Mouse (Mus musculus) hindbrain, embryonic 16.5 days (tissue): ENCODE results near the gene Tubb4b. TPM values are rescaled to one million over a fixed set of nuclear protein-coding genes. Genes with fewer than 3 reads are reported as not detected.

Source experiments
- ATAC-seq: fragments of 200-750 bp; cut with Nextera tagmentation; 2 replicates; pipeline ENCODE4 v1.8.0; 2017; ENCODE audit warnings: moderate TSS enrichment, moderate library complexity
- H3K27ac ChIP-seq: fragments of 300-500 bp; sonication (generic); 2 replicates; pipeline ENCODE4 v1.5.1; 2014; ENCODE audit warnings: low read depth, mild to moderate bottlenecking, control low read depth, low read length, moderate library complexity
- H3K27me3 ChIP-seq: fragments of 300-500 bp; sonication (generic); replicated peaks from 2 replicates; pipeline ENCODE4 v1.6.1; 2014; ENCODE audit warnings: low read length; ENCODE audit not compliant: control insufficient read depth, insufficient read depth
- H3K36me3 ChIP-seq: fragments of 300-500 bp; sonication (generic); 2 replicates; pipeline ENCODE4 v1.6.1; 2014; ENCODE audit warnings: mild to moderate bottlenecking, low read length, moderate library complexity, mixed read lengths; ENCODE audit not compliant: control insufficient read depth, insufficient read depth
- H3K4me1 ChIP-seq: fragments of 300-500 bp; sonication (generic); 2 replicates; pipeline ENCODE4 v1.6.1; 2014; ENCODE audit warnings: low read depth, low read length; ENCODE audit not compliant: control insufficient read depth, insufficient read depth
- H3K4me2 ChIP-seq: fragments of 300-500 bp; sonication (generic); 2 replicates; pipeline ENCODE4 v1.6.1; 2014; ENCODE audit warnings: mild to moderate bottlenecking, low read length, control low read depth, moderate library complexity
- H3K4me3 ChIP-seq: fragments of 300-500 bp; sonication (generic); 2 replicates; pipeline ENCODE4 v1.5.1; 2014; ENCODE audit warnings: mild to moderate bottlenecking, low read length, control low read depth, moderate library complexity
- H3K9ac ChIP-seq: fragments of 300-500 bp; sonication (generic); 2 replicates; pipeline ENCODE4 v1.6.1; 2014; ENCODE audit warnings: low read depth, mild to moderate bottlenecking, control low read depth, low read length, moderate library complexity
- H3K9me3 ChIP-seq: fragments of 300-500 bp; sonication (generic); 2 replicates; pipeline ENCODE4 v1.6.1; 2014; ENCODE audit warnings: mild to moderate bottlenecking, low read length, moderate library complexity; ENCODE audit not compliant: control insufficient read depth
- WGBS: fragments of 180-500 bp; shearing (Covaris S2); extraction: QIAGEN DNeasy Blood & Tissue Kit; methylation state at CpG from one replicate; pipeline ENCODE4 v1.1.7; 2014; 5-methylcytosine and 5-hydroxymethylcytosine counted together
- polyA plus RNA-seq: library from polyadenylated mRNA; unstranded; fragments of >200 nt; fragmentation: Nextera tagmentation; extraction: Ambion mirVana; gene quantifications from 2 replicates; pipeline ENCODE4 v1.2.1, GENCODE M21; 2015

The Tubb4b gene
- polyA plus RNA-seq: 486 and 553 TPM in 2 replicates

DNA sequence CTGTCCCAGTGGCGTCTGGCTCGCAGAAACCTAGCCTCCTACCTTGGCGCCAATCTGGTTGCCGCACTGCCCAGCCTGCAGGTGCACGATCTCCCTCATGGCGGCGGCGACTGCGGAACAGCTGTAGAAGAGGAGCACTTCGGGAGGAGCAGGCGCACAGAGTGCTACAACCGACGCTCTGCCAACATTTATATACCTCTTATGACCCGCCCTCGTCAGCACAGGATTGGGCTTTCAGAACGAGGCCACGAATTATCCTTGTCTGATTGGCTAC is at the start of gene Tubb4b:
Tubb4b (minus strand) TSS at position 211 of the 274 bp plus-strand sequence.
- Histone ChIP-seq H3K9ac (peak within 1 kb of the TSS; percentile 92), H3K4me3 (peak within 1 kb of the TSS; percentile 91), H3K4me1 (peaks cover 14% of the 10 kb centered on the region), H3K27me3 (no peaks in the 10 kb centered on the region), H3K27ac (peak within 1 kb of the TSS; percentile 98), H3K36me3 (peaks cover 3% of the 10 kb centered on the region; the same call in 1 of the 2 replicates), H3K4me2 (peak within 1 kb of the TSS; percentile 94), H3K9me3 (no peaks in the 10 kb centered on the region)
- no peak for ATAC-seq
- under 1% methylated on average over 17 of the region's 17 CpGs for WGBS

DNA sequence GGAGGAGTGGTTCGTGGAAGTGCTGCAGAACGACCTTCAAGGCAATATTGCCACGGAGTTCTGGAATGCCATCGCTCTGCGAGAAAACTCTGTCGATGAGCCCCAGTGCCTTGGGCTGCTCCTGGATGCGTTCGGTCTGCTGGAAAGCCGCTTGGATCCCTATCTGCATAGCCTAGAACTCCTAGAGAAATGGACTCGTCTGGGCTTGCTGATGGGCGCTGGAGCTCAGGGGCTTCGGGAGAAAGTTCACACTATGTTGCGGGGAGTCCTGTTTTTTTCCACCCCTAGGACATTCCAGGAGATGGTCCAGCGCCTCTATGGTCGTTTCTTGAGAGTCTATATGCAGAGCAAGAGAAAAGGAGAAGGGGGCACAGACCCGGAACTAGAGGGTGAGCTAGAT is 48.5 kb upstream of the Tubb4b start:
- Histone ChIP-seq H3K4me1 (peaks cover 24% of the 10 kb centered on the region), H3K9me3 (no peaks in the 10 kb centered on the region), H3K4me3 (peak overlapping the region; percentile 83), H3K27me3 (no peaks in the 10 kb centered on the region), H3K36me3 (peaks cover 37% of the 10 kb centered on the region), H3K9ac (peak overlapping the region; percentile 87), H3K4me2 (peak overlapping the region; percentile 97), H3K27ac (0 out of 2 replicates have a peak overlapping the region, but pooled peaks have one; percentile 70)
- WGBS: 45% methylated on average over 16 of the region's 16 CpGs
- ATAC-seq: no peak

DNA sequence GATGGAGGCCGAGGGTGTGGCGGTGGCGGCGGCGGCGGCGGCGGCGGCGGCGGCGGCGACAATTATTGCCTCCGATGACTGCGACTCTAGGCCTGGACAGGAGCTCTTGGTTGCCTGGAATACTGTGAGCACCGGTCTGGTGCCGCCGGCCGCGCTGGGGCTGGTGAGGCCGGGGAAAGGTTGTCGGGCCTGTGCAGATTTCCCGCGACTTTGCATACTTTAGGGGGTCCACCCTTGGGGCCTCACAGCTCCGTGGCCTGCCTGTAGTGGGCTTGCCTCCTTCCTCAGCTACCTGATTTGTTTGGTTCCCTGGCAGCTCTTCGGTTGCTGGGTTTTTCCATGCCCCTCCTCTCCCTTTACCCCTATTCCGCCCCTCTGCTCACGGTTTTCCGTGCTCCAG is 48.0 kb upstream of the Tubb4b start:
- peak overlapping the region; percentile 87 for H3K9ac ChIP-seq
- under 1% methylated on average over 29 of the region's 29 CpGs for WGBS
- H3K4me3 ChIP-seq: peak overlapping the region; percentile 83
- peak; percentile 73 for ATAC-seq
- H3K4me2 ChIP-seq: peak overlapping the region; percentile 97
- H3K27ac ChIP-seq: peak overlapping the region; percentile 70
- peaks cover 32% of the 10 kb centered on the region for H3K36me3 ChIP-seq
- H3K4me1 ChIP-seq: peaks cover 25% of the 10 kb centered on the region
- no peaks in the 10 kb centered on the region for H3K9me3 ChIP-seq
- no peaks in the 10 kb centered on the region for H3K27me3 ChIP-seq

DNA sequence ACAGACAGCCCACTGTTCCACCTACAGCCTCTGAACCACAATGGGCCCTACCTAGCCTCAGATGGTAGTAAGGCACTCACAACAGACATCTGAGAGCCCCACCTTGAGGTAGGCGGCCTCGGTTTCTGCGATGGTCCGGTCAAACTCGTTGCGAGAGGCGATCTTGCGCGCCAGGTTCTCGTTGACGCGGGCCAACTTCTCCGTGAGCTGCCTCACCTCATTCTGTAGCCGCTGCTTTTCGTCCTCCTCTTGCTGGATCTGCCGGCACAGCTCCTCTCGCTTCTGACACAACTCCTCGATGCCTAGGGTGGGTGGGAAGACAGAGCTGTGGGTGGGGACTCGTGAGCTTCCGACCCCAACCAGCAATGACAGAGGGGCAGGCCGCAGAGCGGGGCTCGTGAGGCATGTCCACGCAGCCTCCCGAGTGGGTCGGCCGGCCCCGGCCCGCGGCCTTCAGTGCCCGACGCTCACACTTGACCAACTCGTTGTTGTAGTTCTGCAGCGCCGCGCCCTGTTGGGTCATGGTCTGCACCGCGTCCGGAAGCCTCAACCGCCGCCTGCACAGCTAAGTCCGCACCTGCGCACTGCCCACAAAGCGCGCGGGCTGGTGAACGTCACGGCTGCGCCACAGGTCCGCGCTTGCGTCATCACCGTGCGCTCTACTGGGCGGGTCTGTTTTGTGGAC is 47.5 kb upstream of the Tubb4b start, which contains the start of the genes Ssna1 and Anapc2:
Ssna1 (minus strand) TSS at position 612 of the 685 bp plus-strand sequence.
Anapc2 (plus strand) TSS at position 652 of the 685 bp plus-strand sequence.
- peak within 1 kb of the TSS; percentile 97 for H3K4me2 ChIP-seq
- under 1% methylated on average over 55 of the region's 55 CpGs for WGBS
- H3K4me3 ChIP-seq: peak within 1 kb of the TSS; percentile 83
- H3K4me1 ChIP-seq: peaks cover 30% of the 10 kb centered on the region
- H3K9ac ChIP-seq: peak within 1 kb of the TSS; percentile 87
- peaks cover 30% of the 10 kb centered on the region for H3K36me3 ChIP-seq
- H3K27me3 ChIP-seq: no peaks in the 10 kb centered on the region
- H3K27ac ChIP-seq: peak within 1 kb of the TSS; percentile 85
- no peaks in the 10 kb centered on the region for H3K9me3 ChIP-seq
- ATAC-seq: peak; percentile 96

DNA sequence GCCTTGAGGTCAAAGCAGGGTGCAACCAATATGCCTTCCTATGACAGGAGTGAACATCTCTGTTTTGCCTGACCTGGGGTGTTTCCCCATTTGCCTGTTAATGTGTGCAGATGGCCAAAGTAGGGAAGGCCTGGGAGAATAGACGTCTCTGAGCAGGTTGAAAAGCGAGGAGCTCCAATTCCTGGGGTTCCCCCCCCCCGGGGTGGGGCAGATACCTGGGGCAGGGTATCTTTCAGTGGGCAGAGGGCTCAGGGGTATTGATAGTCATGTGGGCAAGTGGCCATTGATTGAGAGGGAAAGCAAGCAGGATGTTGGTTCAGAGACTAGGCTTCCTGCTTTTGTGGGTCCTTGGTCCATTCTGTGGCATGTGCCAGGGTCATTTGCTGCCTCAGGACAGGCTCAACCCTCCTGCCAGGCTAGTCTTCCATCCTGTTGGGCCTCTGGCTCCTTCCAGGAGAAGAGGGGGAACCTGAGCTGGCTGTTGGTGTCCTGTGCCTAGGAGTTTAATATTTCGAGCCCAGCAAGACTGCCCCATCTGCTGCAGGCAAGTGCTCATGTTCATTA is 43.3 kb upstream of the Tubb4b start:
- WGBS: 71% methylated on average over 4 of the region's 4 CpGs
- no peak overlapping the region for H3K4me3 ChIP-seq
- H3K36me3 ChIP-seq: peaks cover 9% of the 10 kb centered on the region; the same call in 1 of the 2 replicates
- ATAC-seq: no peak
- no peak overlapping the region for H3K27ac ChIP-seq
- H3K27me3 ChIP-seq: no peaks in the 10 kb centered on the region; the same call in 1 of the 2 replicates
- H3K4me2 ChIP-seq: no peak overlapping the region; the same call in 1 of the 2 replicates
- H3K9me3 ChIP-seq: no peaks in the 10 kb centered on the region
- H3K4me1 ChIP-seq: peaks cover 56% of the 10 kb centered on the region
- no peak overlapping the region for H3K9ac ChIP-seq

DNA sequence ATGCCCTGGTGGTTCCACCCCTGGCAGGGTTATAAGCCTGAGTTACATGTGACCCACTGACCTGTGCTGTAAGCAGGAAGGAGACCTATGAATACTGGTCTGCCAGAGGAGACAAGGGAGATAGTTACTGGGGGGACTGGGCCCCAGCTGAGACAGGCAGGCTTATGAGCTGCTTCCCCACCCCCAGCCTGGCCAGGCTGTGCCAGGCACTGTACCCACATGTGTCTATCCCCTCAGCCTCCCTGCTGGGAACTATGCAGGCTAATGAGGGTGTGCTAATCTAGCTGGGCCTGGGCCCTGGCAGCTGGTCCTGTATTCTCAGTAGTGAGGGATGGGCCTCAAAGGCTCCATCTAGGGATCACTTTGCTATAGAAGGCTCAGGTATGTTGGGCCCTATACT is 42.7 kb upstream of the Tubb4b start:
- 0 out of 2 replicates have a peak overlapping the region, but pooled peaks have one; percentile 20 for H3K4me3 ChIP-seq
- peak overlapping the region; percentile 99 for H3K4me2 ChIP-seq
- H3K9ac ChIP-seq: peak overlapping the region; percentile 36
- H3K36me3 ChIP-seq: peaks cover 9% of the 10 kb centered on the region; the same call in 1 of the 2 replicates
- peaks cover 56% of the 10 kb centered on the region for H3K4me1 ChIP-seq
- H3K9me3 ChIP-seq: no peaks in the 10 kb centered on the region
- no peaks in the 10 kb centered on the region; the same call in 1 of the 2 replicates for H3K27me3 ChIP-seq
- H3K27ac ChIP-seq: peak overlapping the region; percentile 73
- ATAC-seq: no peak

DNA sequence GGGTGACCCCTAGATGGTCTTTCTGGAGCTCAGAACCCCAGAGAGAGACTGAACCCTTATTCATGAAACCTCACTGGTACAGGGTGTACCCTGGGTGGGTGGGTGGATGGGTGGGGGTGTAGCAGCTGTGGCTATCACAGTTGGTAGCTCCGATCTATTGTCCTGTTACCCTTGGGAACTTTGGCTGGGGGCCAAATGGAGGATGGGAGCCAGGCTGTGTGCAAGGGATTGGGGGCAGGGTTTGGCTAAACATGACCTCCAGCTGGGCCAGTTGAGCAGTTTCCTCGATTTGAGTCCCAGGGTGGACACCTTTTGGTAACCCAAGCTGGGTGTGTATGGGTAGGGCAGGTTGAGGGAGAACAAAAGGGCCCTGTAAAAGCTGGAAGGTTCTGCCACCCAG is 42.2 kb upstream of the Tubb4b start:
- 25% methylated on average over 2 of the region's 2 CpGs for WGBS

DNA sequence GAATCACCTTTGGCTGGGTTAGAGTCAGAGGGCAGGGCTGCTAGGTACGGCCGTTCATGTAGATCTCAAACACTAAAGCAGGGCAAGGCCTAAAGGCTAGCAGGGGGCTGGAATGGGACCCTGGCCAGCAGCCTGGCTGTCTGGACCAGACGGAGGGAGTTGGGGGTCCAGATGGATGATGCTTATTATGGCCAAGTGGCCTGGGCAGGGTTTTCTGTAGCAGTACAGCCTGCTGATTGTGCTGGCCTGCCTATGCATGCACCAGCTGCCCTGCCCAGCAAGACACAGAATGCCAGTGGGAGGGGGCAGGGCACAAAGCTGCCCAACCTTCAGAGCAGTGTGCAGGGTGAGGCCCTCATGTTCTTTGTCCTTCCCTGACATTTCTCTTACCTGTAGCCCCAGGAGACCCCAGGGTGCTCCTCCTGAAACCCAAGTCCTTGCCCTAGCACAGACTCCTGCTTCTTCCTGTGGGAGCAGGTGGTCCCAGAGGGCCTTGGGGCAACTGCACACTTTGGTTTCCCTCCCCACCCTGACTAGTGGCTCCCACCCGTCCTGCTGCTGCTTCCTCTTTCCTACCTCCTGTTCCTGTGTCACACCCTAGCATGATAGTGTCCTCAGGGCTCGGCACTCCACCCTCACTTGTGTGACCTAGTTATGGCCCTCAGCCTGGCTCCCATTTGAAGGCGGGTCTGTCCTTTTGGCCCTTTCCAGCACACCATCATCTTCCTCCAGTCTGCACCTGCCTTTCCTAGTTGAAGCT is 41.6 kb upstream of the Tubb4b start:
- Histone ChIP-seq H3K27me3 (no peaks in the 10 kb centered on the region; the same call in 1 of the 2 replicates), H3K4me1 (peaks cover 50% of the 10 kb centered on the region), H3K4me2 (peak overlapping the region; percentile 99), H3K4me3 (peak overlapping the region; percentile 20), H3K27ac (peak overlapping the region; percentile 73), H3K9me3 (no peaks in the 10 kb centered on the region), H3K36me3 (peaks cover 8% of the 10 kb centered on the region; the same call in 1 of the 2 replicates), H3K9ac (peak overlapping the region; percentile 44)
- no peak for ATAC-seq
- 48% methylated on average over 6 of the region's 6 CpGs for WGBS

More for the DNA sequence above, 42.2 kb upstream of the Tubb4b start:
- Histone ChIP-seq H3K4me3 (peak overlapping the region; percentile 20; the same call in 1 of the 2 replicates), H3K36me3 (peaks cover 9% of the 10 kb centered on the region; the same call in 1 of the 2 replicates), H3K9ac (peak overlapping the region; percentile 44), H3K9me3 (no peaks in the 10 kb centered on the region), H3K4me1 (peaks cover 56% of the 10 kb centered on the region), H3K27me3 (no peaks in the 10 kb centered on the region; the same call in 1 of the 2 replicates), H3K4me2 (peak overlapping the region; percentile 99), H3K27ac (peak overlapping the region; percentile 73)
- ATAC-seq: no peak
